Mouse (Mus musculus): ENCODE data around the gene Map3k4.
"Not testable (repeated sequence)": the region's sequence is repeated elsewhere in the genome, so short reads cannot be mapped to it uniquely, and the experiment has no call there.

Map3k4 gene

DNA sequence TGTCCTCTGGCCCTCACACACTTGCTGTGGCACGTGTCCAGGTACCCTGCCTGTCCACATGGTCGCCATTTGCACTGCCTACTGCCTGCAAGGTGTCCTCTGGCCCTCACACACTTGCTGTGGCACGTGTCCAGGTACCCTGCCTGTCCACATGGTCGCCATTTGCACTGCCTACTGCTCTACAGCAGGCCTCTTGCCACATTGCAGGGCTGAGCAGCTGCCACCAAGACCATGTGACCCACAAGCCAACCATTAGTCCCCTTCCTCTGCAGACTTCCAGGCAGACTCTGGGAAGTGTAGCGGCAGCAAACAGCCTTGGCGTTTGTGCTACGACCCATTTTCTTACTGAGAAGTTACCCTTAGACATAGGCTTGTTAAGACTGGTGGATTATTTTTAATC lies 94.0 kb downstream of the Map3k4 start:
- DNase-seq (ENCODE audit: low read depth, low spot score) = not testable (repeated sequence)

DNA sequence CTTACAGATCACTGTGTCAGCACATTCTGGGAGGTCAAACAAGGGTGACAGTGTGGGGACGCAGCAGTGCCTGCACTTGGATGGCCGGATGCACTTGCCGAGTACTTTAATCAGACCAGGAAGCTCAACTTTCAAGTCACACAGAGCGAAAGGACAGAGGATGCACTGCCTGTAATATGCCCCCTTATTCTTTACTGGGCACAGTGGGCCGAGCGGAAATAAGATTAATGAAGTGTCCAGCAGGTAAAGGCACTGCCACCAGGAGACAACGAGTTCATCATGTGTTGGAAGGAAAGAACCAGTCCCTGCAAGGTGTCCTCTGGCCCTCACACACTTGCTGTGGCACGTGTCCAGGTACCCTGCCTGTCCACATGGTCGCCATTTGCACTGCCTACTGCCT lies 94.5 kb downstream of the Map3k4 start:
- no peak for DNase-seq (ENCODE audit: low read depth, low spot score)

GRCm38 (mm10) chr17:12223682-12224081 lies 94.9 kb downstream of the Map3k4 start:
- DNase-seq (ENCODE audit: low read depth, low spot score) = no peak

GRCm38 (mm10) chr17:12221926-12222325 lies 96.7 kb downstream of the Map3k4 start:
- no peak for DNase-seq (ENCODE audit: low read depth, low spot score)

DNA sequence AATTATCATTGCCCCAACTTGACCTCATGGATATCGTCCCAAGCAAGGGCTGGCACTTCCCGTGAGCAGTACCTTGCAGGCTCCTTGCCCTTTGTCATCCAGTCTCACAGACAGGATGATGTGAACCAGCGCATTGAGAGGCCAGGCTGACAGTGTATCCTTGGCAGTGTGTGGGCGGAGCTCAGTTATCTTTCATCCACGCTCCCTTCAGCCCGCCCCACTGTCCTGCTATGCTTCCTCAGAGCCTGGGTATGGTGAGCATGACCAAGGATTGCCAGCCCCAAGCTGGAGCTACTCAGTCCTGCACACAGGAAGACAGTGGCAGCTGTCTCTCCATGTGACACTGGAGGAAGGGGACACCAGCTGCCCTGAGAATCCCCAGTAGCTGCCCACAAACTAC lies 102.4 kb downstream of the Map3k4 start:
- no peak for DNase-seq (ENCODE audit: low read depth, low spot score)

- DNase-seq (ENCODE audit: low read depth, low spot score) = no peak
Measured at GRCm38 (mm10) chr17:12213430-12213829, 105.2 kb downstream of the Map3k4 start.

DNA sequence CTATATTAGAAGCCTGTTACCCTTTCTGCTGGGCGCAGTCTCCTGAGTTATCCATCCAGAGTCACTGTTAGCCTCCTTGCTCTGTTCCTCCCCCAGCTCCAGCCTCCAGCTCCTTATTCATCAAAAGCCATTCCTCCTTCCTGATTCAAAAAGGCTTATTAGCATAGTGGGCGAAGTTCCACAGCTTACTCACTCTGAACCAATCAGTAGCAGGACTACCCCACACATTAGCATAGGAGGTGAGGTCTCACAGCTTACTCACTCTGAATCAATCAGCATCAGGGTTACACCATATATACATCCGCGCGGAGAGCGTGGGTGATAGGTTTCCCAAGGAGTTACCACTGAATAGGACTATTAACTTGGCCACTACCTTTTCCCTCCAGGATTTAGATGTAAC lies 106.3 kb downstream of the Map3k4 start:
- DNase-seq (ENCODE audit: low read depth, low spot score) = no peak

DNA sequence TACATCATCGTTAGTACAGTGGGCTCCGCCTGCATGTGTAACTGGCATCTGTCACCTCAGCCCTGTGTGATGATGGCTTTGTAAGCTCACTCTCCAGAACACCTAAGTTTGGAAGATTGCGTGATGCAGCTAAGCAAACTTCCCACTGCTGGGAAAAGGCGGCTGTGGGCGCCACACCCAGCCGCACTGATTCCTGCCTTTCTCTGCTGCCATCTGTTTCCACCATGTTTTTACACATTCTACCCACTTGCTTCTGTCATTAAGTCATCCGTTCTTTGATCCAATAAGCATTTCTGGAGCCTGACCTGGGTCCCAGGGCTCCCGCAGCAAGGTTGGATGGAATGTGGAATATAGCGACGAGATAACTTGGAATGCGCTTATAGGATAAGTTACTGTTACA lies 106.7 kb downstream of the Map3k4 start:
- no peak for DNase-seq (ENCODE audit: low read depth, low spot score)

- DNase-seq (ENCODE audit: low read depth, low spot score) = peak; percentile 88
Measured at GRCm38 (mm10) chr17:12210544-12211132, 108.0 kb downstream of the Map3k4 start.

DNA sequence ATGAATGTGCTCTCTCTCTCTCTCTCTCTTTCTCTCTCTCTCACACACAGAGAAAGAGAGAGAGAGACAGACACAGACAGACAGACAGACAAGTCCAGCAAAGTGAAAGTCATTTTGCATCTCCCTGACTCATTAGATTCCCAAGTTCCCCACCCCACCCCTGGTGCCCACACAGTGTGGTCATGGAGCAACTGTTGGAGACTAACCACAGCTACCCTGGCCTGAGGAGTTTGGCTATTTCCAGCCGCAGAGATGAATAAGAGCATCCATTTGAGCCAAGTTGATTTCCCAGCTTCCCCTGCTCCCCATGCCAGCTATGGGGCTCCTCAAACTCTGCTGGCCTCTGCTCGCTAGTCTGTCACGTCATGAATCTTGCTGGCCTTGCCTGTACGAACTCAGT lies 109.1 kb downstream of the Map3k4 start:
- DNase-seq (ENCODE audit: low read depth, low spot score) = no peak

DNA sequence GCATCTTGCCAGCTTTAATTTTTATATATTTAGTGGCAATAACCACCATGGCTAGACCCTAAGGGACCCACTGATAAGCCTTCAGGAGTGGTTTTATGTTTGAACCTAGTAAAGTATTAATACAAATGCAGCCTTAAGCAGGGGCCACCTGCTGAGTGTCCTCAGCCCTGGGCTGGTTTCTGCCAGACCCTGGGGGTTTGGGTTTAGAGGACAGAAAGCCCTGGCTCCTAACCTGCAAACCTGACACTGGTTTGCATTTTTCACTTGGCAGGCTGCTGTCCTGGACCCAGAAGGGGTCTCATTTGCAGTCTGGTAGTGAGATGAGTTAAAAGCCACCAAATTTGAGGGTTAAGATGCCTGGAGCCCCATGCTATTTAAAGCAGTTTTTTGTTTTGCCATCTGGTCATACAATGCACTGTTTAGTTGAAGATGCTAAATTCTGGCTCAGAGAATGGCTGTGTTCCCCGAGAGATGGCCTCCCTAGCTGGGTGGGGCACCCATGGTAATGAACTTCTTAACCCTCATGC lies 111.5 kb downstream of the Map3k4 start:
- no peak for DNase-seq (ENCODE audit: low read depth, low spot score)

DNA sequence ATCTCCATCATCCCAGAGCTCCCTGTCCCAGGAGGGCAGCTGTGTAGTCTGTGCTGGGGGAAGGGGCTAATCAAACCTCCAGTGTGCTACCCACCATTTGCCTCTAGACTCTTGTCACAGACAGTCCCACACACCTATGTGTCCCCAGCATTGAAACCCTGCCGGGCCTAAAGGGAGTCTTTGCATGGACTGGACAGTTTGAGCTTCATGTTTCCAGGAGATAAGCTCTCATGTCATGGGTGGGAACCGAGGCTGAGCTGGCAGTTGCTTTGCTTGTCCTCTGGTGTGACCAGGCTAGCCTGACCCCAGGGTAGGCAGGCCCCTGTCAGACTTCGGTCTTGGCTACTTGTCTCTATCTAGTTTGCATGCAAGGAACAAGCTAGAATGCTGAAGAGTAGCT lies 112.3 kb downstream of the Map3k4 start:
- DNase-seq (ENCODE audit: low read depth, low spot score) = no peak

GRCm38 (mm10) chr17:12205694-12206075 lies 112.9 kb downstream of the Map3k4 start:
- DNase-seq (ENCODE audit: low read depth, low spot score) = peak; percentile 57

- no peak for DNase-seq (ENCODE audit: low read depth, low spot score)
Measured at GRCm38 (mm10) chr17:12205015-12205693, 113.4 kb downstream of the Map3k4 start.

DNA sequence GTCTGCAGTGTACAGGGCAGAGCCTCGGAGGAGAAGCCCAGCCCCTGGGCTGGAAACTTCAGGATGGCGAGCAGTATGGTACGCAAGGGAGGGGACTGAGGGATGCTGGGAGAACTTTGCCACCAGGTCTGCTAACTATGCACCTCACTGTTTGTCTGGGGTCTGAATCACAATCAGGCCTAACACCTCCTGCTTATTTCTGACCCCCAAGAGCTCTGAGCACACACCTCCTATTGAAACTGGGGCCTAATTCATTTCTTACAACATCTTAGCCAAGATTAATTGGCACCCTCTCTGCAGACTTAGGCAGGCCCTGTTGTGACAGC lies 113.9 kb downstream of the Map3k4 start:
- DNase-seq (ENCODE audit: low read depth, low spot score) = no peak

- no peak for DNase-seq (ENCODE audit: low read depth, low spot score)
Measured at GRCm38 (mm10) chr17:12204246-12204645, 114.3 kb downstream of the Map3k4 start.

DNA sequence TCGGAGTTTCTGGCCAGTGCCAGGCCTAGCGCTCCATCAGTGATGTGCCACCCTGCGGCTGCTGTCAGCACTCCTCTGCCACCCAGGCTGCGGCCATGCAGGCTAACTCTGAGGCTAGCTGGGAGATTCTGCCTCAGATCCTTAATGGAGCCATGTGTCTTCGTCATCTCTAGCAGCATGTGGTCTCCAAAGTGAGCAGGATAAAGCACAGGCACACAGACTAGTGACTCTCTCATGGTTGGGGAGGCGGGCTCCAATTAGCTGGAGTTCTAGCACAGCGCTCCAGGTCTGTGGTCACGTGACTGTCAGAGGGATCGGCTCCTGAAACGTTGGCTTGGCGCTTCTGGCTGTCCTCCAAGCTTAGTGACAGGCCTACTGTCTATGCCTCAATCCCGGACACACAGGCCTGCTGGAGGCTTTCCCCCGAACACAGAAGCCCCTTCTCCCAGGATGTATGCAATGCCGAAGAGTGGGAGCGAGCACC lies 115.1 kb downstream of the Map3k4 start:
- peak; percentile 34 for DNase-seq (ENCODE audit: low read depth, low spot score)

DNA sequence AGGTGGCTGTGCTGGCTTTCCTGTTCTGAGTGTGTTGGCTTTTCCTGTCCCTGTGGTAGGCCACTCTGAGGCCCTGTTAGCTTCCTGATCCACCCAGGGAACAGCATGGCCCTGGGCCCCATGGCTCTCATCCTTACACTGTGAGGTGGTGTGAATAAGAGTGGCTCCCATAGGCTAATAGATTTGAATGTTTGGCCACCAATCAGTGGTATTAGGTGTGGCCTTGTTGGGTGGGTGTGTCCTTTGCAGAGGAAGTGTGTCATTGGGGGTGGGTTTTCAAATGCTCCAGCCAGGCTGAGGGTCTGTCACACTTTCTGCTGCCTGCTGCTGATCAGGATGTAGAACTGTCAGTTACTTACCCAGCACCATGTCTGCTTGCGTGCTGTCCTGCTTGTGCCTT lies 117.5 kb downstream of the Map3k4 start:
- DNase-seq (ENCODE audit: low read depth, low spot score) = no peak

DNA sequence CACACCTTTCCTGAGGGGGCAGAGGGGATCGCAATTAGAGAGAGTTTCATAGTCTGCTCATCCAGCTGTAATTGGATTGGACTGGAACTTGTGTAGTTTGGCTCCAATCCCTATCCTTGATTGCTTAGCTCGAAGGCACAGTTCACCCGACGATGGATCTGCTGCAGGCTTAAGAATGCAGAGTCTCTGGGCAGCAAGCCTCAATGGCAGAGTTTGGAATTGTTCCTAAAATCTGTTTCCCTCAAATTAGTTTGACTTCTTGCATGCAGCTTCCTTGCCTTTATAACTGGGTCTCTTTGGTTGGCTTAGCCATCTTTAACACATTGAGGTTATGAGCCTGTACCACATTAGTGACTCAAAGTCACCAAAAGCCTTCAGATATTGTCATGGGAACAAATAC lies 118.7 kb downstream of the Map3k4 start:
- no peak for DNase-seq (ENCODE audit: low read depth, low spot score)

- no peak for DNase-seq (ENCODE audit: low read depth, low spot score)
Measured at GRCm38 (mm10) chr17:12195604-12196003, 123.0 kb downstream of the Map3k4 start.

- peak; percentile 48 for DNase-seq (ENCODE audit: low read depth, low spot score)
Measured at GRCm38 (mm10) chr17:12195137-12195536, 123.5 kb downstream of the Map3k4 start.

DNA sequence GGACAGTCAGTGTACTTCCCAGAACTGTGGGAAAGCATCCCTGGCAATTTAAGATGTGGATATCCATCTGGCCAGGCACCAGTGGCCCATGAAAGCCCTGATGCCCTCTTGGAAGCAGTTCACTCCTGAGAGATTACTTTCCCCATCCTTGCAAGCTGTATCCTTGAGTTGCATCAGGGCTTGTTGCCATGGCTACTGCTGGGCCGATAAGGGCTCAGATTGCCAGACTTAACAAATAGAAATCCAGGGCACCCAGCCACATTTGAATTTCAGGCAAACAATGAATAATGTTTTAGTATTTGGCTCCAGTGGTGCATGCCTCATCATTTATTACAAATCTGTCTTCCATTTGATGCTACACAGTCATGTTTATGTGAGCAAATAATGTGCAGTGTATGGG lies 130.8 kb downstream of the Map3k4 start:
- no peak for DNase-seq (ENCODE audit: low read depth, low spot score)

DNA sequence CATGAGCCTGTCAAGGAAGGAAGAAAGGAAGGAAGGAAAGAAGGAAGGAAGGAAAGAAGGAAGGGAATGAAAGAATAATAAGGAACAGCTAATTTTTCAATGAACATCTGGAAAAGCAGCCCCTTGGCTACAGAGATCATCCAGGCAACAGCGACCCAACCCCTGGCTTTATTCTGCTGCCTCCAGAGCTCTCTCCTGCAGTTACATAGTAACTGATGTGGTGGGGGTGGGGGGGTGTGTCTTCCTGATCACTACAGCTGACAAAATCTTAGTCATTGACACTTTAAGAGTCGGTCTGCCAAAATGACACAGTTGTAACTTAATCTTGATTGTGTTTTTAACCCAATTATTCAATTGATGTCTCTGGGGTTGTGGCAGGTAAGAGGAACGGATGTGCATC lies 132.3 kb downstream of the Map3k4 start:
- no peak for DNase-seq (ENCODE audit: low read depth, low spot score)
